Mouse (Mus musculus) bone marrow macrophage, adult 2 months (primary cell): Measurements from ENCODE around the gene Slc30a6.

Source experiments
- CTCF ChIP-seq: IDR thresholded peaks from 2 replicates; pipeline ENCODE4 v1.5.1; 2012; ENCODE audit warnings: low read depth, mild to moderate bottlenecking, low read length, moderate library complexity
- POLR2A ChIP-seq: IDR thresholded peaks from 2 replicates; pipeline ENCODE4 v1.6.1; 2012; ENCODE audit warnings: mild to moderate bottlenecking, low read depth, low read length, borderline replicate concordance

DNA sequence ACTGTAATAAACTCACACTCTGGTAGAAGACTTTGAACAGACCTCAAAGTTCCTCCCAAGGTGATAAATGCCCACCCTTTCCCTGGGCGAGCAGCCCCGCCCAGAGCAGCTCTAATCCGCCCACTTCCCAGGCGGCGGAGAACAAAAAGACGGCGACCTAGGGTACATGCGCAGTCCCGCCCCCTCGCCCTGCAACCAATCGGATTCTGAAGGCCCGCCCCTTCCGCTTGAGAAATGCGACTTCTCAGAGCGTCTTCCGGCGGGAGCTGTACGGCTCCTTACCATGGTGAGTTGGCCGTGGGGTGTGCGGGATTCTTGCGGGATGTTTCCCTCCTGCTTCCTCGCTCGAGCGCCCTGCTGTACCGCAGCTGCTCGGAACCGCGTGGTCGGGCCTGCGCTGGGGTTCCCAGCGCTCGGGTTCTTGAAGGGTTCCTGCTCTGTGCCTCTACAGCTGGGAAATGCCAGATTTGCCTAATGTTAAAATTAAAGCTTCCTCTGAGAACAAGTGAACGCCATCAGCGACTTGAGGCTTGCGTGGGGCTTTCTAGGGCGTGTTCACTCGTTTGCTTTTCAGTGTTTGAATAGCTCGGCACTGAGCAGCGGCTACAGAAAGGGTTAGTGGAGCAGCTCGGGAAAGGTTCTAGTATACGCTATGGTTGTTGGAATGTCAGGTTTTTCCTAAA is at the start of gene Slc30a6:
- TF ChIP-seq POLR2A (0 out of 2 replicates have a peak, but pooled peaks have one; percentile 4), CTCF (no peak)
